Mouse (Mus musculus) urinary bladder, postnatal 10 days (tissue): ENCODE results near the gene Adipor1.
A peak's percentile ranks its signal among the peaks of the same experiment; 100 is the strongest.

Experiments used
- DNase-seq: peaks from one replicate; pipeline ENCODE4 v3.0.0; 2022; ENCODE audit warnings: low spot score

Gene Adipor1

GRCm38 (mm10) chr1:134415168-134415831, at the start of gene Adipor1:
Gene Adipor1, plus strand, starts transcription at chr1:134415378.
- peak; percentile 91 for DNase-seq

- DNase-seq = no peak
Observed at GRCm38 (mm10) chr1:134365491-134365890, 49.7 kb upstream of the Adipor1 start.

- no peak for DNase-seq
Observed at GRCm38 (mm10) chr1:134368777-134369337, 46.3 kb upstream of the Adipor1 start.

- no peak for DNase-seq
Observed at GRCm38 (mm10) chr1:134374124-134374523, 41.1 kb upstream of the Adipor1 start.

GRCm38 (mm10) chr1:134381051-134381450, 34.1 kb upstream of the Adipor1 start:
- DNase-seq = no peak

- DNase-seq = no peak
Observed at GRCm38 (mm10) chr1:134381795-134382625, 33.2 kb upstream of the Adipor1 start.

- DNase-seq = no peak
Observed at GRCm38 (mm10) chr1:134384581-134384980, 30.6 kb upstream of the Adipor1 start.

- no peak for DNase-seq
Observed at GRCm38 (mm10) chr1:134385176-134385575, 30.0 kb upstream of the Adipor1 start.

- DNase-seq = no peak
Observed at GRCm38 (mm10) chr1:134385666-134386065, 29.5 kb upstream of the Adipor1 start, which contains the start of gene 4933406M09Rik. Gene 4933406M09Rik, plus strand, starts transcription at chr1:134385940.

GRCm38 (mm10) chr1:134393827-134394226, 21.4 kb upstream of the Adipor1 start:
- no peak for DNase-seq

- DNase-seq = no peak
Observed at GRCm38 (mm10) chr1:134398210-134398609, 17.0 kb upstream of the Adipor1 start.

- no peak for DNase-seq
Observed at GRCm38 (mm10) chr1:134399735-134400134, 15.4 kb upstream of the Adipor1 start.

- DNase-seq = no peak
Observed at GRCm38 (mm10) chr1:134405509-134406413, 9.4 kb upstream of the Adipor1 start, which contains the start of gene Cyb5r1. Gene Cyb5r1, plus strand, starts transcription at chr1:134405559.

GRCm38 (mm10) chr1:134406414-134406771, 8.8 kb upstream of the Adipor1 start:
- no peak for DNase-seq

- no peak for DNase-seq
Observed at GRCm38 (mm10) chr1:134408080-134408479, 7.1 kb upstream of the Adipor1 start.

- DNase-seq = no peak
Observed at GRCm38 (mm10) chr1:134411706-134412629, 3.2 kb upstream of the Adipor1 start.

- no peak for DNase-seq
Observed at GRCm38 (mm10) chr1:134414038-134414437, 1.1 kb upstream of the Adipor1 start.

GRCm38 (mm10) chr1:134414501-134415167, 544 bp upstream of the Adipor1 start:
- no peak for DNase-seq

GRCm38 (mm10) chr1:134418414-134418975, 3.3 kb downstream of the Adipor1 start:
- no peak for DNase-seq

- no peak for DNase-seq
Observed at GRCm38 (mm10) chr1:134419176-134419575, 4.0 kb downstream of the Adipor1 start.
